Mouse (Mus musculus) CH12.LX (cell line): ENCODE measurements around the gene Mllt3.

Experiments used
- CTCF ChIP-seq, 2 experiments: IDR thresholded peaks in 1 of 2; conservative IDR thresholded peaks in 1 of 2; 2 replicates each; pipeline ENCODE4 v1.5.1; 2011 to 2012; ENCODE audit warnings: low read depth in 2 of 2, low read length in 2 of 2, improper control_type of control experiment in 1 of 2, inconsistent platforms in 1 of 2, mild to moderate bottlenecking in 1 of 2, moderate library complexity in 1 of 2
- EP300 ChIP-seq: IDR thresholded peaks from 2 replicates; pipeline ENCODE4 v1.6.1; 2011; ENCODE audit warnings: low read length, improper control_type of control experiment
- KAT2A ChIP-seq: IDR thresholded peaks from 2 replicates; pipeline ENCODE4 v1.6.1; 2012; ENCODE audit warnings: low read length, improper control_type of control experiment, inconsistent platforms; ENCODE audit not compliant: insufficient replicate concordance
- SIN3A ChIP-seq: IDR thresholded peaks from 2 replicates; pipeline ENCODE4 v1.6.1; 2012; ENCODE audit warnings: low read length, improper control_type of control experiment, inconsistent platforms
- USF1 ChIP-seq: IDR thresholded peaks from 2 replicates; pipeline ENCODE4 v1.6.1; 2014; ENCODE audit warnings: low read depth, mild to moderate bottlenecking, inconsistent platforms, low read length, improper control_type of control experiment
- ZMIZ1 ChIP-seq: IDR thresholded peaks from 2 replicates; pipeline ENCODE4 v1.6.1; 2012; ENCODE audit warnings: low read depth, mild to moderate bottlenecking, inconsistent platforms, low read length, improper control_type of control experiment

- TF ChIP-seq SIN3A (no peak), CTCF (conservative IDR thresholded peaks at IDR 0.05 in 1 of 2, IDR thresholded peaks at IDR 0.05 in 1 of 2; ENCODE audit: low read depth in 2 of 2, low read length in 2 of 2) (no peak), ZMIZ1 (no peak), KAT2A (no peak), USF1 (no peak), EP300 (no peak)
Observed at GRCm38 (mm10) chr4:87904722-87905121, 128.4 kb downstream of the Mllt3 start.
